Mouse (Mus musculus): ENCODE measurements around the gene Syngr3. TPM values are rescaled to one million over a fixed set of nuclear protein-coding genes. Genes with fewer than 3 reads are reported as not detected.

The Syngr3 gene
- polyA plus RNA-seq, 1 experiment from 2014 or later: 145 TPM

DNA sequence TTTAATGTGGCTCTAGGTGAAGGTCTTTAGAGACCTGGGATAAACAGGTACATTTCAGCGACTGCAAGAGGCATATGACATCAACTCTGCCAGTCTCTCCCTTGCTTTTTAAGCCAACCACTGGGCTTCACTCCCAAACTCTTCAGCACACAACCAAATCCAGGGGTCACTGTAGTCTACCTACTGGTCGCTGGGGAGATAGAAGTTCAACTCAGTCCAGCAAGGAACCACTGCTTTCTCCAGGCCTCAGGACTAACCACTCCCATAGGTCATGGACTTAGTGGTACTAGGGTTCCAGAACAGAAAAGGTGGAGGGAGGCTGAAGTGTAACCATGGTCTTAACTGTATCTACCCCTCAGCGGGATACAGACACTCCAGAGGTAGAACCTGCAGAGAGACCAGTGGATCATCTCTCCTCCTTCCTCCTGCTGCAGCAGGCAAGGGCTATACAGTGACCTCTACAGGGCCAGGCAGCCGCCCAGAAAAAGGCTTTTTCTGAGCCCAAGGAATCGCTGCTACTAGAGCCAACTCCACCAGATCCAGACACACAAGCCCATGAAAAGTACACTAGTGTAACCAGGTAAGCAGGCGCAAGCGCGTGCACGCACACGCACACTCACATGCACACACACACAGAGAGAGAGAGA lies 40.9 kb downstream of the Syngr3 start:
- 77% methylated on average over 10 of the region's 10 CpGs for WGBS
- Histone ChIP-seq H3K27me3 (0 out of 2 replicates have a peak, but pooled peaks cover 9% of the 10 kb centered on the region), H3K4me2 (replicated peaks) (no peak overlapping the region), H3K36me3 (no peaks in the 10 kb centered on the region), H3K27ac (replicated peaks) (no peak overlapping the region), H3K9ac (replicated peaks) (peak overlapping the region; percentile 19; the same call in 1 of the 2 replicates), H3K9me3 (no peaks in the 10 kb centered on the region), H3K4me3 (peak overlapping the region; percentile 58; the same call in 1 of the 2 replicates), H3K4me1 (peaks cover 12% of the 10 kb centered on the region)
- no peak for ATAC-seq (replicated peaks)

DNA sequence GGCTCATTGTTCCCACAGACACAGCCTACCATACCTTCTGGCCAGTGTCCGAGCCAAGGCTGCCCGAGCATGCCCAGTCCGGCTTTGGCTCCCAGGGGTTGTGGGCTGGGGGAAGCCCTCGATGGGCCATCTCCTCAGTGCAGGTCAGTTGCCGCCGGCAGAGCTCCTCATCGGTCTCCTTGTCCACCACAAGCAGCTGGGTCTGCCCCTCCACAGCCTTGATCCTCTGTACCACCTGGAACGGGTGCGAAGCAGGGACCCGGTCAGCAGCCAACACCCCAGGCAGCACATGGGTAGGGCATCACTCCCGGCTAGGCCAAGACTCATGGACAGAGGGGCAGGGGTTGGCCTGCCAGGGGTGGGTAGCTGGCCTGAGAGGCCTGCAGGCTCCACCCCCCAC lies 42.3 kb downstream of the Syngr3 start:
- Histone ChIP-seq H3K4me3 (no peak overlapping the region), H3K27ac (replicated peaks) (no peak overlapping the region), H3K9ac (replicated peaks) (0 out of 2 replicates have a peak overlapping the region, but pooled peaks have one; percentile 22), H3K9me3 (no peaks in the 10 kb centered on the region), H3K27me3 (0 out of 2 replicates have a peak, but pooled peaks cover 9% of the 10 kb centered on the region), H3K4me2 (replicated peaks) (no peak overlapping the region), H3K36me3 (no peaks in the 10 kb centered on the region), H3K4me1 (peaks cover 10% of the 10 kb centered on the region)
- WGBS: 83% methylated on average over 11 of the region's 11 CpGs
- ATAC-seq (replicated peaks): no peak

DNA sequence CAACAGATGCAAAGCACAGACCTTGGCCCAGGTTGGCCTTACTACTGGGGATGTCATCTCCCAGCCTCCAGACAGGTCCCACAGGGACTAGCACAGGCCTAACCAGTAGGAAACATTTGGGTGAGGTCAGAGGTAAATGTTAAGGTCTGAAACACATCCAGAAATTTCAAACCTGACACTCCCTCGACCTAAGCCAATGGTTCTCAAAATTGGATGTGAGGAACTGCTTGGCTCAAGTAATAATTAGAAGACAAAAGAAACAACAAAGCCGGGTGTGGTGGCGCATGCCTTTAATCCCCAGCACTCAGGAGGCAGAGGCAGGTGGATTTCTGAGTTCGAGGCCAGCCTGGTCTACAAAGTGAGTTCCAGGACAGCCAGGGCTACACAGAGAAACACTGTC lies 43.4 kb downstream of the Syngr3 start:
- no peak overlapping the region for H3K4me2 ChIP-seq (replicated peaks)
- no peak for ATAC-seq (replicated peaks)
- no peak overlapping the region for H3K4me3 ChIP-seq
- no peaks in the 10 kb centered on the region for H3K36me3 ChIP-seq
- 0 out of 2 replicates have a peak, but pooled peaks cover 5% of the 10 kb centered on the region for H3K27me3 ChIP-seq
- 89% methylated on average over 4 of the region's 4 CpGs for WGBS
- H3K9me3 ChIP-seq: no peaks in the 10 kb centered on the region
- no peak overlapping the region for H3K27ac ChIP-seq (replicated peaks)
- no peak overlapping the region for H3K9ac ChIP-seq (replicated peaks)
- peaks cover 10% of the 10 kb centered on the region for H3K4me1 ChIP-seq

DNA sequence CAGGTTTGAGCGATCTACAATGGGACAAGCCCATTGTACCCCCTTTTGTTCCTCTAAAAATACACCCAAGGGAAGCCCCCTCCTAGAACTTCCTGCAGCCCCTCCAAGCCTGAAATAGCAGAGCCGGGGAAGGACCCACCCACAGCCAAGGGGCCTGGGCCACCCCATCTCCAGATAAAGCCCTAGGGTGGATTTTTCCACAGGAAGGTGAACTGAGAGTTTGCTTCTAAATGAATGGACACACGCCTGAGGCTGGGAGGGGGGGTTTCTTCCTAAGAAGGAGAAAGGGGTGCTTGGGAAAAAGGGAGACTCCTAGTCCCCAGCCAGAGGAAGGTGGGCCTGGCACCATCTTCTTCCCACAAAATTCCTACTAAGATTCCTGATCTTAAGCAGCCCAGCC lies 43.8 kb downstream of the Syngr3 start:
- WGBS: 85% methylated on average over 3 of the region's 3 CpGs
- ATAC-seq (replicated peaks): no peak

DNA sequence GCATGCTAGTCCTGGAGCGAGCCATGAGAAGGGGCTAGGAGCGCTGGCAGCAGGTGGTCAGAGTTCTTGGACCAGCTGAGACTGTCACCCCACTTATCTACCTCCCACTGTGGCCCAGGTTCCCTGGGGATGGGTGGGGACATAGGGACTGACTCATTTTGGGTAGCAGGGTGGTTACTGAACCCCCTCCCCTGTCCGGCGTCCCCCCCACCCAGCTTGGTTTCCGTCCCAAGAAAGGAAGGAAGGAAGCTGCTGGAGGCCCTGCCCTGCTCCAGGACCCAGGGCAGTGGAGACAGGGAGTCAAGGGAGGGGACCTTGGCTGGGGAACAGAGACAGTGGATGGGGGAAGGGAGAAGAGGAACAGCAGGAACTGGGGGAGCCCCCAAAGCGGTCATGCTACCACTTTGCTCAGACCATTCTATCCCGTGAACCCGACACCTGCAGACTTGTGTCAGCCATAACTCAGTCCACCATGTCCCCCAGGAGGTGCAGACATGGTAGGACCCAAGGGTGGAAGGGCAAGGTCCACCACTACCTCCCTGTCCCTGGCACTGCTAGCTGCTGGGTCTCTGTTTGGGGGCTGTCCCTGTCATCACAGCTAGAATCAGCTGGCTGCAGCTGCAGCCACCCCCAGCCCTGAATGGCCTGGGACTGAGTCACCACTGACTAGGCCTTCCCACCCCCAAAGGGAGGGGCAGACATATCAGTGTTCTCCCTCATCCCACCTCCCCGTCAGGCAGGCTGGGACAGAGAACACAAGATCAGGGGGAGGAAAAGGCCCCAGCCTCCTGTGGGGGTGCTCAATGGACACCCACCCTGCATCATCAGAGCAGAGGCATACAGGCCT lies 44.7 kb downstream of the Syngr3 start:
- no peak overlapping the region for H3K9ac ChIP-seq (replicated peaks)
- WGBS: 81% methylated on average over 9 of the region's 9 CpGs

More for the DNA sequence above, 43.8 kb downstream of the Syngr3 start:
- Histone ChIP-seq H3K9ac (replicated peaks) (no peak overlapping the region), H3K9me3 (no peaks in the 10 kb centered on the region), H3K36me3 (no peaks in the 10 kb centered on the region), H3K4me2 (replicated peaks) (no peak overlapping the region), H3K4me3 (no peak overlapping the region), H3K27me3 (0 out of 2 replicates have a peak, but pooled peaks cover 5% of the 10 kb centered on the region), H3K4me1 (peaks cover 10% of the 10 kb centered on the region), H3K27ac (replicated peaks) (no peak overlapping the region)

DNA sequence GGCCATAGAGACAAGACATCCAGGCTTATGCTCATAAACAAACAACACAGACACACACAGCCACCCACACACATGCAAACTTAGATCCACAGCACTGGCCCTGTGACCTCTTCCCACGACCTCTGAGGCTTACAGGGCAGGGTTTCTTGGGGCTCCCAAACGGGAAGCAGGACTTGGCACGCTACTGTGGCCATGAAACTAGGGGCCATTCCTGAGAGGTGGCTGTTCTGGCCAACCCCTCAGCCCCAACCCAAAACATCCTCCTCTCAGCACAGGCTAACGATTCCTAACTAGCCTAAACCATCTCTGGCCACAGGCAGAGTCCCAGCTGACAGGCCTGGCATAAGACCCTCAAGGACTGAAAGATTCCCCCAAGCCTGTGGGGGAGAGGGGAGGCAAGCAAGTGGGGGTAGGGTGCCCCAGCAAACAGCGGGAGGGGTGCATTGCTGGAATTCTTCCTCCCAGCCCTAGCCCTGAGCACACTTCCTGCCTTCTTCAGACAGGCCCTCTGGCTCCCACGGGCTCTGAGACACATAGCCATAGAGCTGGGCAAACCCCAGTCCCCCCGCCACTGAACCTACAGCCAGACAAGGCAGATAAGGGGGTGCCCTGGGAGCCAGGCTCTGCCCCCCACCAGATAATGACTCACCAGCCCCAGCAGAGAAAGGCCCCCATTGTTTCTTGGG lies 45.6 kb downstream of the Syngr3 start:
- Histone ChIP-seq H3K9me3 (no peaks in the 10 kb centered on the region), H3K4me2 (replicated peaks) (no peak overlapping the region), H3K9ac (replicated peaks) (no peak overlapping the region), H3K4me3 (no peak overlapping the region), H3K36me3 (no peaks in the 10 kb centered on the region), H3K4me1 (no peaks in the 10 kb centered on the region), H3K27me3 (no peaks in the 10 kb centered on the region), H3K27ac (replicated peaks) (no peak overlapping the region; the same call in 1 of the 2 replicates)
- ATAC-seq (replicated peaks): no peak
- 61% methylated on average over 7 of the region's 7 CpGs for WGBS

More for the DNA sequence above, 44.7 kb downstream of the Syngr3 start:
- ATAC-seq (replicated peaks): no peak
- Histone ChIP-seq H3K27me3 (no peaks in the 10 kb centered on the region), H3K9me3 (no peaks in the 10 kb centered on the region), H3K27ac (replicated peaks) (no peak overlapping the region; the same call in 1 of the 2 replicates), H3K36me3 (no peaks in the 10 kb centered on the region), H3K4me2 (replicated peaks) (no peak overlapping the region), H3K4me1 (peaks cover 6% of the 10 kb centered on the region), H3K4me3 (no peak overlapping the region)

DNA sequence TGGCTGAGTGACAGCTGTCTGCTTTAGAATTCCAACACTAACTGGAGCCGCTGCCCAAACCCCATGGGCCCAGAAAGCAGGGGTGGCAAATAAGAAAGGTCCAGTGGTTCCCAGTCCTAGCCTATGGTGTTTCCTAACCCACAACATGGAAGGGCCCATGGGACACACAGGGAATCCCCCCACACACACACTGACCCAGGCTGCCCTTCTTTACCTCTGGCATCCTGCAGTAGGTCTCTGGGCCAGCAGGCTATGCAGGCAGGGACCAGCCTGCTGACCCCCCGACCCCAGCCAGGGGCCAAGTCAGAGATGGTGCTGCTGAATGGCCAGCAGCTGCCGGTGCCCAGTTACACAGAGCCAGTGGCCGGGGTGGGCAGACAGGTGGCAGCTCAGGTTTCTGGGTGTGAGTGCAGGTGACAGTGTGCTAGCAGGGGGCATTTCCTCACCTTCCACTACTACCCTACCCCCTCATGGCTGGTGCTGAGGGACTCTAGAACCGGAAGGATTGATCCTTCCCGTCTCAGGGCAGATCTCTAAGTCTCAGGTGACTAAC lies 46.9 kb downstream of the Syngr3 start:
- H3K9me3 ChIP-seq: no peaks in the 10 kb centered on the region
- no peaks in the 10 kb centered on the region for H3K27me3 ChIP-seq
- H3K4me2 ChIP-seq (replicated peaks): no peak overlapping the region
- H3K9ac ChIP-seq (replicated peaks): no peak overlapping the region
- H3K36me3 ChIP-seq: no peaks in the 10 kb centered on the region
- WGBS: 85% methylated on average over 6 of the region's 6 CpGs
- no peak overlapping the region for H3K4me3 ChIP-seq
- no peak overlapping the region for H3K27ac ChIP-seq (replicated peaks)
- H3K4me1 ChIP-seq: no peaks in the 10 kb centered on the region
- no peak for ATAC-seq (replicated peaks)

DNA sequence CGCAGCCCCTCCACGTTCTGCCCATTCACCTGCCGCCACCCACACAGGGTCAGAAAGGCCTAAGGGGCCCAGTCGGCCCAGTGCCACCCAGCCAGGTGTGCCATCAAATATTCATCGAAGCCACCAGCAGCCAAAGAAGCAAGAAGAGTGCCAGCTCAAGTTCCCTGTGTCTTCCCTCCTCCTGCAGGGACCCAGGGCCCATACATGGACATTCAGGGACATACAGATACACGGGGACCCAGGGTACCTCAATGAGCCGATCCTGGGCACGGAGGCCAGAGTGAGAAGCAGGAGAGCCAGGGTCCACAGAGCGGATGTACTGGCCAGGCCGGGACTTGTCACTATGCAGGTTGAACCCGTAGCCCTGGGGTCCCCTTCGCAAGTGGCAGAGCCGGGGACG lies 47.8 kb downstream of the Syngr3 start:
- Histone ChIP-seq H3K36me3 (no peaks in the 10 kb centered on the region), H3K4me2 (replicated peaks) (no peak overlapping the region), H3K27me3 (no peaks in the 10 kb centered on the region), H3K4me1 (no peaks in the 10 kb centered on the region), H3K9ac (replicated peaks) (no peak overlapping the region), H3K9me3 (no peaks in the 10 kb centered on the region), H3K4me3 (no peak overlapping the region), H3K27ac (replicated peaks) (no peak overlapping the region)
- whole genome bisulfite sequencing: 88% methylated on average over 14 of the region's 14 CpGs
- ATAC-seq (replicated peaks): no peak

DNA sequence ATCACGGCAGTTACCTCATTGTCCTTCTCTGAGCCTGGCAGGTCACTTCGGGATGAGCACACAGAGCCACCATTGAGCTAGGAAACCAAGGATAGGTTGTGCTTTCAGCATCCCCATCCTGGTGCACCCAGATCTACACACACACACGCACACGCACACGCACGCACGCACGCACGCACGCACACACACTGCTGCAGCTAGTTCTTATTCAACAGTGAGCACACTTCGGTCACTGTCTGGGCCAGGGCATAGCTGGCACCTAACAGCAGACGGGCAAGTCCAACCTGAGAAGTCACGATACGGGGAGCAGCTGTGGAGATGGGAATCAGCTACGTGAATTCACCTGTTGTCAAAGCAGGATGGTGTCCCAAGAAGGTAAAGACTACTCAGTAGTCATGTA lies 49.2 kb downstream of the Syngr3 start:
- Histone ChIP-seq H3K4me3 (no peak overlapping the region), H3K9me3 (no peaks in the 10 kb centered on the region), H3K4me1 (no peaks in the 10 kb centered on the region), H3K27ac (replicated peaks) (no peak overlapping the region), H3K9ac (replicated peaks) (no peak overlapping the region), H3K4me2 (replicated peaks) (no peak overlapping the region), H3K27me3 (no peaks in the 10 kb centered on the region), H3K36me3 (no peaks in the 10 kb centered on the region)
- WGBS: 95% methylated on average over 15 of the region's 15 CpGs
- ATAC-seq (replicated peaks): no peak

DNA sequence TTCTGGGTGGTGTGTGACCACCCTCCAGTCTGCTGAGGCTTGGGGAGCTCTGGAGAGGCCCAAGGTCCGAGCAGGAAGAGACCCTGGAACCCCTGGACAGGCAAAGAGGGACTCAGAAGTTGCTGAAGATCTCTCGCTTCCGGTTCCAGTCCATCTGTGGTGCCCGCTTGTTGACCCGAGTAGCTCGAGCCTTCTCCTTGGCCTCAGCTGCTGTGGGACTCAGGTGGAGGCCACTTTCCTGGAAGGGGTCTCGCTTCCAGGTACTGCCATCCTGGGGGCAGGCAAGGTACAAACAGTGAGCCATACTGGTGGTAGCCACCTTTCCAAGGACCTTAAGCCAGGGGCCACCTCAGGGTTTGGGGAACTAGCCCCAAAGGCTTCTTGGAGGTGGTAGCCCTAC lies 49.6 kb downstream of the Syngr3 start:
- Histone ChIP-seq H3K9me3 (no peaks in the 10 kb centered on the region), H3K36me3 (no peaks in the 10 kb centered on the region), H3K4me1 (no peaks in the 10 kb centered on the region), H3K4me3 (no peak overlapping the region), H3K27ac (replicated peaks) (no peak overlapping the region), H3K9ac (replicated peaks) (no peak overlapping the region), H3K4me2 (replicated peaks) (no peak overlapping the region), H3K27me3 (no peaks in the 10 kb centered on the region)
- 87% methylated on average over 7 of the region's 7 CpGs for WGBS
- ATAC-seq (replicated peaks): no peak

DNA sequence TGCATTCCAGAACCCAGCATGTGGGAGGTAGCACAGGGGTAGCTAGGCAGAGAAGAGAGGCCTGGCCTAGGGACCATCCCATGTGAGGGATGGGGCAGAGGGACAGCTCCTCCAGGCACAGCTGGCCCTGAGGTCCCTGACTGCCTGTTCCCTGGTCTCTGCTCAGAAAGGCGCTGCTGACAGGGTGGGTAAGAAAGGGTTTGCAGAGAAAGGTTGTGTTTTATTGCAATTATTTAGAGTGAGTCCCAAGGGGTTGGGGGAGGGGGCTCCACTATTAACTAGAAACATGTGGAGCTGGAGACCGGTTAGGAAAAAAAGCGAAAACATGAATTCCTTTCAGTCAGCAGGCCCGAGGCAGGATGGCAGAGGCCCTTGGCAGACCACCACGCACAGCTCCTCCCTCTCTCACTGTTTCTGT lies 50.2 kb downstream of the Syngr3 start:
- H3K27me3 ChIP-seq: no peaks in the 10 kb centered on the region
- no peak overlapping the region for H3K4me2 ChIP-seq (replicated peaks)
- no peaks in the 10 kb centered on the region for H3K9me3 ChIP-seq
- no peaks in the 10 kb centered on the region for H3K4me1 ChIP-seq
- H3K4me3 ChIP-seq: no peak overlapping the region
- H3K36me3 ChIP-seq: no peaks in the 10 kb centered on the region
- 84% methylated on average over 5 of the region's 5 CpGs for WGBS
- ATAC-seq (replicated peaks): no peak
- H3K9ac ChIP-seq (replicated peaks): no peak overlapping the region
- H3K27ac ChIP-seq (replicated peaks): no peak overlapping the region

DNA sequence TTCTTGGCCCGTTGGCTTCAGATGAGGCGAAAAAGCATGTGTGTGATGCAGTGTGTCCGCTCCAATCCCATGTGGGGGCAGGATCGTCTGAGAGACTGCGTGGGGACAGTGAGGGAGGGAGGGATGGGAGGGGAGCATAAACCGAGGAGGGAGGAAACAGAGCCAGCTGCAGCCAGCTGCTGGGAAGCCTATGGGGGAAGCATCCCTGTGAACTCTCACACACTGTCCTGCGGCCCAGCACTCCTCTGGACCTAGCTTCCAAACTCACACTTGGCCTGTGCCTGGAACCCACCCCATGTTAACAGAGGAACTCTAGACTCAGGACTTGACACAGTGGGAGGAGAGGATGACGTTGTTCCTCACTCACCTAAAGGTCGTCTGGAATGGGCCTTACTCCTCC lies 50.9 kb downstream of the Syngr3 start:
- 68% methylated on average over 9 of the region's 9 CpGs for WGBS
- ATAC-seq (replicated peaks): no peak
- Histone ChIP-seq H3K36me3 (no peaks in the 10 kb centered on the region), H3K4me3 (no peak overlapping the region), H3K4me1 (no peaks in the 10 kb centered on the region), H3K9ac (replicated peaks) (no peak overlapping the region), H3K9me3 (no peaks in the 10 kb centered on the region), H3K27me3 (no peaks in the 10 kb centered on the region), H3K27ac (replicated peaks) (no peak overlapping the region), H3K4me2 (replicated peaks) (no peak overlapping the region)
